Mouse (Mus musculus): Measurements from ENCODE around the gene Plcd3.
A peak's percentile ranks its signal among the peaks of the same experiment; 100 is the strongest.

DNA sequence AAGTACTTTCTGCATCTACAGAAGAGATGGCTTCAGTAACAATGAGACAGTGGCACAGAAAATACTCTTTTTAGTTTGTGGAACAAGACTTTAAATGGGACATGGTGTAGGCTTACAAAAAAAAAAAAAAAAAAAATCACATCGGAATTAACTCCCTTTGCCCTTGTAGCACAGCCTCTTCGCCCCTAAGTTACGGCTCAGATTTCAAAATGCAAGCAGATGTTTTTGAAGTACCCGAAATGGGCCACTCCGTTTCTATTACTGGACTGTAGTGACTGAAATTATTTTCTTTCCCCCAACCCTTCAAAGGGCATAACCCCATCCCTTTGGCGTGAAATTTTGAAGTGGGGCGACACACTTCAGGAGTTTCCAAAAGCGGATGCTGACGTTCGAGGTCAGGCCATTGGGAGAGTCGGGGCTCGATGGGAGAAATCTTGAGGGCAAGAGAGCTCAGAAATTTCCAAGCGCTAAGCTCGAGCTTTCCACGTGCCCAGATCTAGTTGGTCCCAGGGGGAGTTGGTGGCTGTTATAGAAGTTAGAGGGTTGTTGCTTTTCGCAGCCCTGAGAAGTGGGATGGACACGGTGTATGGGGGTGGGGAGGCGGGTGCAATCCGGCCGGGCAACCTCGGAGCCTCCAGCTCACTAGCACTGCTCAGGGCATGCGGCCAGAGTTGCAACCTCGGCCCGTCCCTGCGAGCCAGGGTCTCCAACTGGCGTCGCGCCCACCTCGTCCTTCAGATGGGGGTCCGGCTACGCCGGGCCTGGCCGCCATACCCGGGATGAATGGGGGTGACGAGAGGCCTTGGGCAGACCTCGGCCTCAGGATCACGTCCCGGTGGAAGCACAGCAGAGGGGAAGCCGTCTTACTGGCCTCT lies 30.5 kb upstream of the Plcd3 start, which contains the start of gene Hexim2:
- 0 out of 4 replicates have a peak, but pooled peaks of 1 of the 2 experiments have one; percentile 7 for TF ChIP-seq CTCF (conservative IDR thresholded peaks at IDR 0.05 in 1 of 2, IDR thresholded peaks at IDR 0.05 in 1 of 2; ENCODE audit: low read depth in 2 of 2, low read length in 2 of 2)
- peak; percentile 73 for TF ChIP-seq POLR2A (IDR thresholded peaks at IDR 0.05; ENCODE audit: low read depth, low read length)

All from CH12.LX (cell line).